Mouse (Mus musculus) brain, embryonic 14.5 days (tissue): ENCODE data around the gene Slc9a8.

Experiments used
- CTCF ChIP-seq: fragments of 200-500 bp; IDR thresholded peaks from 2 replicates; pipeline ENCODE4 v1.5.1; 2012; ENCODE audit warnings: inconsistent platforms, mild to moderate bottlenecking, moderate library complexity, borderline replicate concordance; ENCODE audit not compliant: insufficient read depth, insufficient read length; ENCODE audit errors: extremely low read depth
- POLR2A ChIP-seq: fragments of 200-500 bp; IDR thresholded peaks from 2 replicates; pipeline ENCODE4 v1.6.1; 2012; ENCODE audit warnings: mild to moderate bottlenecking, inconsistent platforms, borderline replicate concordance; ENCODE audit not compliant: poor library complexity, insufficient read depth, insufficient read length, severe bottlenecking; ENCODE audit errors: extremely low read depth

DNA sequence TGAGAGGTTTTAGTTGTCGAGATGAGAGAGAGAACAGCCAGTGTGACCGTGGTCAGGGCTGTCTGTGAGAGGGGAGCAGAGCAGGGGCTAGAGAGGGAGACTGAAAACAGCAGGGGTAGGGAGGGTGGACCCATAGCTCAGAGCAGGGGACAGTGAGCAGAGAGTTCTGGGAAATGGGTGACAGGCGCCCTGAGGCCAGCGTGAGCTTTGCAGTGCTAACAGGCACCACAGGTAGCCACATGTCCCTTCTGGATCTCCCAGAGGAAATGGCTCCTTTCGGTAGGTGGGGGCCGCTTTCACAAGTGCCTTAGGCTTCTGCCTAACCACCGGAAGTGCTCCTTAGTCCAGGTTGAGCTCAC is 9.9 kb downstream of the Slc9a8 start:
- TF ChIP-seq CTCF (no peak), POLR2A (no peak)
